Mouse (Mus musculus) granulocyte monocyte progenitor cell, adult 5-6 weeks (primary cell): ENCODE results near the gene Qrfp. TPM values are rescaled to one million over a fixed set of nuclear protein-coding genes. Genes with fewer than 3 reads are reported as not detected.

Source experiments
- ATAC-seq: replicated peaks from 2 replicates; pipeline ENCODE4 v1.8.0; 2016; ENCODE audit warnings: mild to moderate bottlenecking, moderate TSS enrichment, inconsistent platforms; ENCODE audit not compliant: poor library complexity, severe bottlenecking
- total RNA-seq, 2 experiments: library from RNA; stranded (forward) in 1 of 2; stranded (reverse) in 1 of 2; fragments of 200-712, 200-1000 nt in 1 of 2; fragments of >200 nt in 1 of 2; fragmentation: Nextera tagmentation in 1 of 2; gene quantifications; 2 replicates each; pipeline ENCODE4 v1.2.3; 2014 to 2017

The Qrfp gene
- total RNA-seq, 2 experiments from 2014 or later = not detected

DNA sequence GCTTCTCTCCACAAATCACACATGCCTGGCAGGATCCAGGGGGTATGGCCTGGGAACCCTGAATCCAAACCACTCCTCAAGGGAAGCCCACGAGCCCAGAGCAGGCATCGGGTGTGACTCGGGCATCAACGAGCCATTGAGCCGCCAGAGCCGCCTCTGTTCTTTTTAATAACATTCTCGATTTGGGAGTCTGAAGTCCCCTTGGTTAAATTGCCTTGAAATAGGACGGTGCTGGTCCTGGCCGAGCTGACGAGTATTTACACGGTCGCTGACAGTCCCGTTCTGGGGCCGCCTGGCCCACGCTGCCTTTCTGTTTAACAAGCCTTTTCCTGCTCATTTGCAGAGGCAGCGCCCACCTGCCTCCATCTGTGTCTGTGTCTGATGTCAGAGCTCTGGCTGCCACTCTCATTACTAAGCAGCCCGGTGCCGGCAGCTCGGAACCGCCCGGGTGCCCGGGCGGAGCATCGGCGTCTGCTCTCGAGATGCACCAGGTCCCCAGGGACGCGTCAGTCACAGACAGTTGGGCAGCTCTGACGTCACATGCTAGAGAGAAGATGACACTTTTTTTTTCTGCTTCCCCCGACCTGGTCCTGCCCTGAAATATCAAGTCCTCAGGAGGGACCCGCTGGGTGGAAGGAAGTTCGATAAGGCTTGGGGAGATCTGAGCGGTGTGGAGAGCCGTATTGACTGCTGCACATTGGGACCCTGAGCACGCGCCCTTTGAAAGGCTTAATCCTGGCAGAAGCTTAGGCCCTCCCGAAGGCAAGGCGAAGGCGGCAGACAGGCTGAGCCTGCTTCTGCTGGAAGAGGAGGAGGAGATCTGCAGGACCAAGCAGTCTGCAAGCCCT lies 12.4 kb upstream of the Qrfp start:
- no peak for ATAC-seq

DNA sequence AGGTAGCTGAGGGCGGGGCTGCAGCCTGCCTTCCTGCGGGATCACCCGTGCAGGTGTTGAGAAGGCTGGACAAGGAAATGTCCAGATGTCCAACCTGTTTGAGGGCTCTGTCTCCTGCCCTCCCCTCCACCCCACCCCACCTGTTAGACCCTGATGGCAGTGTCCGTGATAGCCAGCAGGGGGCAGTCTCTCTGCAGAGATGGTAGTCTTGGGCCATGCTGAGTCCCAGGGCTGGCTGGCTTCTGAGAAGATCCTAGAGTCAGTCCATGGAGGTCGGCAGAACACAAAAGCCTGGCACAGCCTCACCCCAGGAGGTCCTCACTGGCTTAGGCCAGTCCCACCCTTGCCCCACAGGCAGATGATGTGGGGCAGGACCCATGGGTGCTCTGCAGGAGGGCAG lies 5.0 kb upstream of the Qrfp start:
- peak; percentile 52; the same call in 1 of the 2 replicates for ATAC-seq

GRCm38 (mm10) chr2:31814699-31815098 lies 4.3 kb upstream of the Qrfp start:
- ATAC-seq = no peak

GRCm38 (mm10) chr2:31813641-31814040 lies 3.3 kb upstream of the Qrfp start:
- no peak for ATAC-seq

DNA sequence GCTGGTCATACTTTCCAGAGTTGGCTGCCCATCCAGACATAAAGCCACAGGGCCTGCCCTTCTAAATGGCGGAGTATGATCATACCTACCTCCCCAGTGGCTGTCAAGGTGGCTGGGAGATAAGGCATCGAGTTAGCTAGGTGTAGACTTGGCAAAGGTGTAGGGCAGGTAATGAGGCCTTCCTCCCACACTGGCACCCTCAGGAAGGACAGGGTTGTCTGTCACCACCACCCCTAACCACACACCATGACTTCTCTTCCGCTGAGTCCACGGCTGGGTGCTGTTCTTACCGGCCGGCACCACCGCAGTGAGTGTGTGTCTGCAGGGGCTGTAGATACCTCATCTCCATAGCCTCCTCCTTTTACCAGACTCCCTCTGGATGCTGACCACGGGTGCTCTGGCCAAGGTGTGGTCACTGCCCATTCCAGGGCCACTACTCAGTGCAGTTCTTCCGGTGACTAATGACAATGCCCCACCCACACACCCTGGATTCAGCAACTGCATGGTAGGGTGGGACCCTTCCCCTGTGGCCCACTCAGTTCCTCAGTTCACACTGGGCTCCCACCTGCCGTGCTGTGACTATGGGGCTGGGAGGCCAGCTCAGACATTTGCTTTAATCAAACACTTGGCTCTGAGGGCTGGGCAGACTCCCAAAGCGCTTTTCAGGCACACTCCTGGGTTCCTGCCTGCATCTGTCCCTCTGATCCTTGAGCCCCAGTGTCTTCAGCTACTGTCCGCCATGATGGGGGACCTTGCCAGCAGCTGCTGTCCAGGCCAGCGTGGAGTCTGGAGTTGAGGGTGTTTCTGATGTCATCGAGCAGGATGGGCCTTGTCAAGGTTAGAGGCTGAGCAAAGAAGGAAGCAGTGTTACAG lies 942 bp upstream of the Qrfp start:
- no peak for ATAC-seq

DNA sequence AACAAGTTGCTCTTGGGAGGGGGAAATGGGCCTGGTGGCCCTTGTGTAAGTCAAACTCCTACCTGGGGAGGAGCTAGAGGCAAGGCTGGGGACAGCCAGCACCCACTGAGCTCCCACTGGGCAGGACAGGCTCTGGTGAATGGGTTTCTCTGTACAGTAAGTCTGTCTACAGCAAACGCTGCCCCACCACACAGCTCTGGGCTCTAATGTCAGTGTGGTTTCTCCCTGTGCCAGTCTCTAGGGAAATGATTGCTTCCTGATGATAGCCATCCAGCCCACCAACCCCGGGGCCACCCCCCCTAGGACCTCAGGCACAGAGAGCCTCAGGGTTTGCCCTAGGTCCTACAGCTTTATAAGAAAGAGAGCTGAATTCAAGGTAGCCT lies 1.0 kb downstream of the Qrfp start:
- ATAC-seq = no peak

DNA sequence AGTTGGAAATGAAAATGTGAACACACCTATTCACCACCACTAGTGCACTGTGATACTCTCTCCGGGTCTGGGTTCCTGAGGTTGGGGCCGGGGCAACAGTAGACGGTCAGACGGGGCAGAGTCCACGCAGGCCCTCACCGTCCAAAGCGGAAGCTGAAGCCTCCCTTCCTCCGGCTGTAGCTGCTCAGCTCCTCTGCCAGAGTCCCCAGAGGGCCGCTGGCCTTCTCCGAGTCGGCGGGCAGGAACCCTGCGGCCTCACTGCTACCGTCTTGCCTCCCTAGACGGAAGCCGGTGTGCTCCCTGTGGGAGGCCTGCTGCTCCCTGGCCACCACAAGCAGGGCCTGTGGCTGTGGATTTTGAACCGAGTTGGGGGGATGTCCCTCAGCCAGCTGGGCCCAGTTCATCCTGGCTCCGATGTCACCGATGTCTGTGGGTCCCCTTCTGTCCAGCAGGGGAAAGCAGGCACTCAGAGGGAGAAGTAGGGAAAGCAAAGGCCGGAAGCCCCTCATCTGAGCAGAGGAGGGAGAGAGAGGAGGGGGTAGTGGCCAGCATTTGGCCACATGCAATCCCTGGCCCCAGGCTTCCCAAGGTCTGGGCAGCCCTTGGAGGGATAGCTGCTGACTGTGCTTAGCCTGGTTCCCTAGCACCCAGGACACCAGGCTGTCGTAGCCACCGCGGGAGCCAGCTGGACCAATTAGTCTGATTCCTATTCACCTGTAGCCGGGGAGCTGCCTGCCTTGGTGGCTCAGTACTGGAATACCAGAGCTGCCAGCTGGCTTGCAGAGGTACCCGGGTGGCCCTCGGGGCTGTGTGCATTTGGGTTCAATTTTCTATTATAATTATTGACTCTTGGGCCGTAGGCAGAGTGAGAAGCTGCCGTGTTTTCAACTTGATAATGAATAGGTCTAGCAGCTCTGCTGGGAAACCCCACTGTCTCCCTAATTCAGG lies 1.7 kb downstream of the Qrfp start:
- ATAC-seq = no peak

- ATAC-seq = no peak
Observed at GRCm38 (mm10) chr2:31806639-31807382, 3.6 kb downstream of the Qrfp start.

GRCm38 (mm10) chr2:31803480-31803879 lies 6.9 kb downstream of the Qrfp start:
- ATAC-seq = no peak

DNA sequence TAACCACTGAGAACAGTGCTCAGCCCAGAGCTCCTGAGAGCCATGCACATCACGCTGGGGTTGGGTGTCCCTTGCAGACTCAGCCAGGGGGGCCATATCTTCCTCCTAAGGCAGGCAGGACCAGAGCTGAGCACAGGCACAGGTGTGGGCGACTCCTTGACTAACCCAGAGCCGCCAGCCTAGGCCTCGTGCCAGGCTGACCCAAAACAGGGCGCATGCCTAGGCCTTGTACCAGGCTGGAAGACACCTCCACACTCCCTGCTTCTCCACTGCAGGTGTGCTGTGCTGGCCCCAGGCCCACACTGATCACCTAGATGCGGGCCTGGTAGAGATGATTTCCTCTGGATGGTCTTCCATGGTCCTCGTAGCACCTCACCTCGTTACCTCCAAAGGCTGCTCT lies 7.6 kb downstream of the Qrfp start:
- ATAC-seq = no peak

GRCm38 (mm10) chr2:31801416-31801815 lies 9.0 kb downstream of the Qrfp start:
- ATAC-seq = no peak

- no peak for ATAC-seq
Observed at GRCm38 (mm10) chr2:31796943-31797342, 13.4 kb downstream of the Qrfp start.

GRCm38 (mm10) chr2:31792611-31793010 lies 17.8 kb downstream of the Qrfp start:
- no peak for ATAC-seq

- ATAC-seq = no peak
Observed at GRCm38 (mm10) chr2:31791260-31791659, 19.1 kb downstream of the Qrfp start.

DNA sequence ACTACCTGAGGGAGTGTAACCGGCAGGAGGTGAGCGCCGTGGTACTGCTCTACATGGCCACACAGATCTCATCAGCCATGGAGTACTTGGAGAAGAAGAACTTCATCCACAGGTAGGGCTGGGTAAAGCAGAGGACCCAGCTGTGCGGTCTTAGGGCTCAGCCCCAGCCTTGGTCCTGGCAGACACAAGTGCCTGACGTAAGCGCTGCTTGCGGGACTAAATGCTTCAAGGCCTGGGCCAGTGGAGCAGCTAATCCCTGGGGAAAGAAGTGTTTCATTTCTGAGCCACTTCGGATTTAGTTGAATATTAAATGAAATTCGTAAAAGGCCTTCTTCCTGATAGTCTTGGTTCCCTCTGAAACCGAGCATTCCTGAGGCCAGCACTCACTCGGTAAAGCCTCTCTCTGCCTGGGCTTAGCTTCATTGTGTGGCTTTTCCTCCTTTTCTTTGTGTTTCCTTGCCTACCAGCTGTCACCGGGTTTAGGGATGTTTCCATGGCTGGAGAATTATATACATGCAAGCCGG lies 19.6 kb downstream of the Qrfp start:
- ATAC-seq = no peak

- no peak for ATAC-seq
Observed at GRCm38 (mm10) chr2:31789215-31789614, 21.2 kb downstream of the Qrfp start.

DNA sequence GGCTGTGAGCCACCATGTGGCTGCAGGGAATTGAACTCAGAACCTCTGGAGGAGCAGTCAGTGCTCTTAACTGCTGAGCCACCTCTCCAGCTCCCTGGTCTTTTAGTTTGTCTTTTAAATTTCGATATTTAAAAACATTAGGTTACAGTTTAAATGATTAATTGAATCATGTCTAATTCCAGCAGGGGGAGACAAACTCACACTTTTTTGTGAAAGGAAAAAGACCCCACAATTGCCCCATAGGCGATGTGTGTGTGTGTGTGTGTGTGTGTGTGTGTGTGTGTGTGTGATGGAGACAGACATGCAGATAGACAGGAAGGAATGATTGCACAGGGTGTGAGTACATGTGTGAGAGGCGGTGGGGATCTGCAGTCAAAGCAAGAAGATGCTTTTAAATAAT lies 22.2 kb downstream of the Qrfp start:
- ATAC-seq = no peak

DNA sequence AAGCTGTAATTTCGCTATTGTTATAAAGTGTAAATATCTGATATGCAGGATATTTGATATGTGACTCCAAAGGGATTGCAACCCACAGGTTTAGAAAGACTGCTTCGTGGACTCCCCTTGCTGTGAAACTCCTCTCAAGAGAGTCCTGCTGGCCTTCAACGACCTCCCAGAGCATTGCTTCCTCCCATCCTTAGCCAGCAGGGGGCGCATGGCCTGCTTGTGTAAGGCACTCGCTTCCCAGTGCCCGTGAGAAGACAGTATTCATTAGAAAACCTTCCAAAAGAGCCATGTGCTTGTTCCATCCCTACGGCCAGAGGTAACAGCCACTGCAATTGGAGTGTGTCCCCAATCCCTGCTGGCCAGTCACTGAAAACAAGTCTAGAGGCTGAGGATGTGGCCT lies 23.4 kb downstream of the Qrfp start:
- peak; percentile 53 for ATAC-seq

DNA sequence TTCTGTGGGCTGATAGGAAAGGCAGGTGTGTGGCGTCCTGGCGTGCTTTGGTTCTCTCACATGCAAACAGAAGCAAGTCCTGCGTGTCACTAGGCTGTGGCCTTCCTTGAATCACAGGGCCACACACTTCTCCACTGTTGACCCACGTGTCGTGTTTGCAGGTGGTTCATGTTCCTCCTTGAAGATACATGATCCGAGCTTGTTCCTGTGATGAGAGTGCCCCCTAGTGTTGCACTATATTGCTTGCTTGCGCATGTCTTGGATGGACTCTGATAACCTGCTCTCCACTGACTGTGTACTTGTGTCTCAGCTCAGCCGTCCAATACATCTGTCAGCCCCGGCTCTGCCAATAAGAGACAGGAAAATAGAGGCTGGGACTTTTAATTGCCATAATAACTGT lies 25.3 kb downstream of the Qrfp start:
- ATAC-seq = peak; percentile 79
